Mouse (Mus musculus) regulatory T cell (primary cell): ENCODE measurements at regions not wholly inside any gene's neighbourhood (a gene's known extent, or its start where the extent isn't known, plus 50 kb on each side); places are given as distances from the start of the nearest gene placed in this dataset.

ENCODE experiments used
- in situ Hi-C: fragments of 300-600 bp; cut with MboI, MseI; formaldehyde crosslinking; loops from one replicate; pipeline ENCODE4 v1.15.1; 2025; ENCODE audit warnings: high pct_unique_total_duplicates

DNA sequence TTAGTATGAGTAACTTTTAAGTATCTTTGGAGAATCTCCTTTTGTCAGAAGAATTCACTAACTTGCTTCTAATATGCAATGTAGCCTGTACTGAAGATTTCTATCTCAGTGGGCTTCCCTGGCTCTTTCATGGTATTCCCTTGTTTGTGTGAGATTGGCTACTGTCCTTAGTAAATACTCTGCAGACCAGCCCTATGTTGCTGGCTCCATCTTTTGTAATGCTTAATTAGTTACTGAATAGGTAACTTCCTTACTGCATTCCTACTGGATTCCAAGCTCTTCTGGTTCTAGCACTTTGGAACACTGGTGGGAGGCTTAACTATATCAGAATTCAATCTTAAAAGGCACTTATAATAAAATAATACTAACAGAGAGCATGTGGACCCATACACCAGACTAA is 1199.7 kb upstream of the Cdh20 start:
- in situ Hi-C loops, result loop anchor here (25.0 kb wide), 1 partner anchor 431 kb away; no protein-coding TSS in a partner anchor
